Mouse (Mus musculus) cortical plate, adult 2 months (tissue): ENCODE measurements at regions not wholly inside any gene's neighbourhood (a gene's known extent, or its start where the extent isn't known, plus 50 kb on each side); places are given as distances from the start of the nearest gene placed in this dataset.

Experiments used
- H3K27ac ChIP-seq: fragments of 200-500 bp; 2 replicates; pipeline ENCODE4 v1.5.1; 2012; ENCODE audit warnings: low read length, control low read depth, inconsistent platforms; ENCODE audit not compliant: insufficient read depth
- H3K4me1 ChIP-seq: fragments of 200-500 bp; 2 replicates; pipeline ENCODE4 v1.6.1; 2011; ENCODE audit warnings: low read length; ENCODE audit not compliant: control insufficient read depth, insufficient read depth
- H3K4me3 ChIP-seq: fragments of 200-500 bp; 2 replicates; pipeline ENCODE4 v1.5.1; 2011; ENCODE audit warnings: mild to moderate bottlenecking, low read length, control low read depth; ENCODE audit not compliant: insufficient read depth
- CTCF ChIP-seq: fragments of 200-500 bp; IDR thresholded peaks from 2 replicates; pipeline ENCODE4 v1.5.1; 2011; ENCODE audit warnings: mild to moderate bottlenecking, control low read depth, low read length; ENCODE audit not compliant: insufficient read depth; ENCODE audit errors: extremely low read depth
- POLR2A ChIP-seq: fragments of 200-500 bp; IDR thresholded peaks from 2 replicates; pipeline ENCODE4 v1.6.1; 2011; ENCODE audit warnings: mild to moderate bottlenecking, low read length, control low read depth; ENCODE audit not compliant: insufficient read depth; ENCODE audit errors: extremely low read depth

GRCm38 (mm10) chr8:8241755-8242501 lies 419.1 kb downstream of the Efnb2 start:
- no peak overlapping the region for H3K4me3 ChIP-seq
- no peaks in the 10 kb centered on the region for H3K4me1 ChIP-seq
- H3K27ac ChIP-seq = no peak overlapping the region
- no peak for TF ChIP-seq POLR2A
- TF ChIP-seq CTCF = no peak

- TF ChIP-seq POLR2A = no peak
- TF ChIP-seq CTCF = no peak
- Histone ChIP-seq H3K4me1 (no peaks in the 10 kb centered on the region), H3K4me3 (no peak overlapping the region), H3K27ac (no peak overlapping the region)
These were observed 419.9 kb downstream of the Efnb2 start for GRCm38 (mm10) chr8:8241051-8241688.

- TF ChIP-seq POLR2A (no peak), CTCF (no peak)
- no peak overlapping the region for H3K4me3 ChIP-seq
- no peak overlapping the region for H3K27ac ChIP-seq
- no peaks in the 10 kb centered on the region for H3K4me1 ChIP-seq
These were observed 421.6 kb downstream of the Efnb2 start for GRCm38 (mm10) chr8:8239489-8239888.

- H3K27ac ChIP-seq = no peak overlapping the region
- no peaks in the 10 kb centered on the region for H3K4me1 ChIP-seq
- TF ChIP-seq POLR2A (no peak), CTCF (no peak)
- H3K4me3 ChIP-seq = no peak overlapping the region
These were observed 423.0 kb downstream of the Efnb2 start for GRCm38 (mm10) chr8:8238051-8238450.

- peak overlapping the region; percentile 41; the same call in 1 of the 2 replicates for H3K27ac ChIP-seq
- TF ChIP-seq CTCF (no peak), POLR2A (no peak)
- no peak overlapping the region for H3K4me3 ChIP-seq
- peaks cover 4% of the 10 kb centered on the region for H3K4me1 ChIP-seq
These were observed 427.4 kb downstream of the Efnb2 start for GRCm38 (mm10) chr8:8233616-8234015.

- TF ChIP-seq CTCF (no peak), POLR2A (no peak)
- peaks cover 4% of the 10 kb centered on the region for H3K4me1 ChIP-seq
- H3K27ac ChIP-seq = peak overlapping the region; percentile 45
- H3K4me3 ChIP-seq = no peak overlapping the region
These were observed 427.9 kb downstream of the Efnb2 start for GRCm38 (mm10) chr8:8233156-8233555.

- peak overlapping the region; percentile 3; the same call in 1 of the 2 replicates for H3K27ac ChIP-seq
- peaks cover 4% of the 10 kb centered on the region for H3K4me1 ChIP-seq
- H3K4me3 ChIP-seq = no peak overlapping the region
- TF ChIP-seq POLR2A = no peak
- TF ChIP-seq CTCF = no peak
These were observed 428.9 kb downstream of the Efnb2 start for GRCm38 (mm10) chr8:8231996-8232632.

GRCm38 (mm10) chr8:8231308-8231985 lies 429.6 kb downstream of the Efnb2 start:
- no peak for TF ChIP-seq CTCF
- no peak for TF ChIP-seq POLR2A
- Histone ChIP-seq H3K27ac (no peak overlapping the region), H3K4me1 (peaks cover 4% of the 10 kb centered on the region), H3K4me3 (no peak overlapping the region)

- Histone ChIP-seq H3K27ac (no peak overlapping the region), H3K4me1 (no peaks in the 10 kb centered on the region), H3K4me3 (no peak overlapping the region)
- TF ChIP-seq CTCF (no peak), POLR2A (no peak)
These were observed 435.0 kb downstream of the Efnb2 start for GRCm38 (mm10) chr8:8225994-8226393.
